Mouse (Mus musculus) G1E (cell line): ENCODE results near the gene Izumo2.

Experiments
- CTCF ChIP-seq: IDR thresholded peaks from 2 replicates; pipeline ENCODE4 v1.5.1; 2012; ENCODE audit warnings: low read depth, low read length, inconsistent platforms, mixed read lengths
- GATA1 ChIP-seq: IDR thresholded peaks from 2 replicates; pipeline ENCODE4 v1.6.1; 2012; ENCODE audit warnings: borderline replicate concordance, low read length, inconsistent platforms, mixed read lengths

DNA sequence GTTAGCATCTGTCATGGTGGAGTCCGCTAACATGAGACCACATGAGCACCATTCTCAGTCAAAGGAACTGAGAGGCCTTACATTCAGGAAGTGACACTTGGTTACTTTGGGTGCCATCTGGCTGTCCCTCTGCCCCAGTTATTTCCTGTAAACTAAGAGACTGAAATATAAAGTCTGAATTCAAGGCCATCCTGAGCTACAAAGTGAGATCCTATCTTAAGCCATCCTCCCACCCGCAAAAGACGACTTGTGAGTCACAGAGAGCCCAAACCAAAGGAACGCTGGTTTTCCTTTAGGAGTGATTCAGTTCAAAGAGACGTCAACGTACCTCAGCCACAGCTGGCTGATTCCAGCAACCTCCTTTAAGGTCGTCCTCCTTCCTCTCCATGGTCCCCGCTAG lies 32.8 kb downstream of the Izumo2 start:
- TF ChIP-seq CTCF (no peak), GATA1 (no peak)
